Comparison of ENCODE assay signal across 11 mouse cellular contexts in genomic region chr8:72655522-72655912, GRCm38 (mm10). TPM values are rescaled to one million over a fixed set of nuclear protein-coding genes. Genes with fewer than 3 reads are reported as not detected.
DNase-seq lines count a peak whose midpoint lies in the region; ATAC-seq and TF ChIP-seq lines count a peak whose summit lies in the region.
"Had no signal": no experiment of that assay in that cellular context is flagged by ENCODE, and none has a peak within 500 bp of the region (broad histone marks: within the 10 kb centered on the region; RNA-seq: fewer than 3 reads in every experiment).

No protein-coding gene starts in this region.

- H3K9ac ChIP-seq in embryonic facial prominence, embryonic 14.5 days (ENCODE audit: low read depth, low read length) = no peak overlapping the region
- H3K9ac ChIP-seq in hindbrain, postnatal 0 days (replicated peaks; ENCODE audit: low read length) = no peak overlapping the region
- H3K9ac ChIP-seq in neural tube, embryonic 11.5 days (ENCODE audit: low read length) = peak overlapping the region; percentile 37; the same call in 1 of the 2 replicates
- no peak overlapping the region for H3K9ac ChIP-seq in intestine, embryonic 16.5 days (ENCODE audit: low read depth, low read length)
- H3K9ac ChIP-seq: heart, embryonic 12.5 days; liver, embryonic 14.5 days had no signal

- 67% methylated on average over 3 of the region's 3 CpGs for WGBS in embryonic facial prominence, embryonic 14.5 days
- 46% methylated on average over 3 of the region's 3 CpGs for WGBS in hindbrain, postnatal 0 days
- WGBS in neural tube, embryonic 11.5 days = 65% methylated on average over 3 of the region's 3 CpGs
- 67% methylated on average over 3 of the region's 3 CpGs for WGBS in intestine, embryonic 16.5 days

- DNase-seq in G1E (ENCODE audit: low spot score) = no peak
- no peak for DNase-seq in embryonic facial prominence, embryonic 14.5 days (ENCODE audit: low spot score)
- DNase-seq in hindbrain, postnatal 0 days (ENCODE audit: low spot score) = no peak
- peak; percentile 16 for DNase-seq in neural tube, embryonic 11.5 days (ENCODE audit: low spot score)
- no peak for DNase-seq in adrenal gland, adult 8-10 months

- H3K36me3 ChIP-seq in G1E (replicated peaks) = no peaks in the 10 kb centered on the region
- no peaks in the 10 kb centered on the region for H3K36me3 ChIP-seq in embryonic facial prominence, embryonic 14.5 days (ENCODE audit: control insufficient read depth, insufficient read depth, low read length)
- H3K36me3 ChIP-seq in hindbrain, postnatal 0 days (ENCODE audit: insufficient read depth, low read length) = no peaks in the 10 kb centered on the region
- no peaks in the 10 kb centered on the region for H3K36me3 ChIP-seq in neural tube, embryonic 11.5 days (ENCODE audit: control insufficient read depth, insufficient read depth, low read length)
- no peaks in the 10 kb centered on the region for H3K36me3 ChIP-seq in intestine, embryonic 16.5 days (ENCODE audit: control insufficient read depth, insufficient read depth, low read length)
- H3K36me3 ChIP-seq: heart, embryonic 12.5 days had no signal

- peak overlapping the region; percentile 16; the same call in 1 of the 2 replicates for H3K27ac ChIP-seq in embryonic facial prominence, embryonic 14.5 days (replicated peaks; ENCODE audit: low read depth, low read length)
- H3K27ac ChIP-seq in hindbrain, postnatal 0 days = peak overlapping the region; percentile 87
- peak overlapping the region; percentile 67; the same call in 1 of the 2 replicates for H3K27ac ChIP-seq in neural tube, embryonic 11.5 days (ENCODE audit: low read depth, low read length)
- H3K27ac ChIP-seq in intestine, embryonic 16.5 days (ENCODE audit: low read length) = no peak overlapping the region
- H3K27ac ChIP-seq: liver, embryonic 14.5 days had no signal

- no peaks in the 10 kb centered on the region for H3K27me3 ChIP-seq in G1E (ENCODE audit: insufficient read depth, low read length)
- no peaks in the 10 kb centered on the region for H3K27me3 ChIP-seq in embryonic facial prominence, embryonic 14.5 days (replicated peaks; ENCODE audit: control insufficient read depth, insufficient read depth, low read length)
- no peaks in the 10 kb centered on the region for H3K27me3 ChIP-seq in hindbrain, postnatal 0 days (ENCODE audit: insufficient read depth, low read length)
- no peaks in the 10 kb centered on the region for H3K27me3 ChIP-seq in neural tube, embryonic 11.5 days (ENCODE audit: control insufficient read depth, insufficient read depth, low read length)
- H3K27me3 ChIP-seq in intestine, embryonic 16.5 days (replicated peaks; ENCODE audit: control insufficient read depth, insufficient read depth, low read length) = no peaks in the 10 kb centered on the region
- H3K27me3 ChIP-seq: heart, embryonic 12.5 days; Patski had no signal

- no peak for ATAC-seq in G1E (ENCODE audit: extremely low read depth, insufficient number of reproducible peaks, low FRiP score, poor library complexity, severe bottlenecking)
- no peak; the same call in 1 of the 2 replicates for ATAC-seq in embryonic facial prominence, embryonic 14.5 days (ENCODE audit: low read depth)
- peak; percentile 60 for ATAC-seq in hindbrain, postnatal 0 days
- ATAC-seq in neural tube, embryonic 11.5 days (ENCODE audit: insufficient read depth, low FRiP score, low TSS enrichment) = peak; percentile 46
- ATAC-seq in intestine, embryonic 16.5 days = no peak
- no peak for ATAC-seq in activated CD4-positive, CD25-positive, alpha-beta regulatory T cell, adult 4 months

- peaks cover 51% of the 10 kb centered on the region for H3K4me1 ChIP-seq in G1E (ENCODE audit: insufficient read depth, low read depth, low read length)
- no peaks in the 10 kb centered on the region; the same call in 1 of the 2 replicates for H3K4me1 ChIP-seq in embryonic facial prominence, embryonic 14.5 days (ENCODE audit: control insufficient read depth, insufficient read depth, low read length)
- H3K4me1 ChIP-seq in hindbrain, postnatal 0 days (ENCODE audit: insufficient read depth, low read length) = peaks cover 9% of the 10 kb centered on the region; the same call in 1 of the 2 replicates
- H3K4me1 ChIP-seq in neural tube, embryonic 11.5 days (ENCODE audit: control insufficient read depth, insufficient read depth, low read length) = 0 out of 2 replicates have a peak, but pooled peaks cover 5% of the 10 kb centered on the region
- H3K4me1 ChIP-seq in intestine, embryonic 16.5 days (ENCODE audit: control insufficient read depth, insufficient read depth, low read length) = peaks cover 4% of the 10 kb centered on the region; the same call in 1 of the 2 replicates

- H3K4me3 ChIP-seq in G1E (ENCODE audit: low read depth, low read length) = peak overlapping the region; percentile 56; the same call in 1 of the 2 replicates
- no peak overlapping the region for H3K4me3 ChIP-seq in embryonic facial prominence, embryonic 14.5 days (ENCODE audit: low read depth, low read length)
- no peak overlapping the region for H3K4me3 ChIP-seq in hindbrain, postnatal 0 days (ENCODE audit: low read length)
- H3K4me3 ChIP-seq in neural tube, embryonic 11.5 days (ENCODE audit: low read depth, low read length) = no peak overlapping the region
- no peak overlapping the region for H3K4me3 ChIP-seq in intestine, embryonic 16.5 days (ENCODE audit: low read length)
- H3K4me3 ChIP-seq: heart, embryonic 12.5 days; myocyte had no signal

- no peak for TF ChIP-seq CTCF in G1E (IDR thresholded peaks at IDR 0.05; ENCODE audit: low read depth, low read length)
- TF ChIP-seq CTCF in hindbrain, postnatal 0 days (IDR thresholded peaks at IDR 0.05; ENCODE audit: low read depth) = no peak

- H3K9me3 ChIP-seq in G1E (replicated peaks) = no peaks in the 10 kb centered on the region
- no peaks in the 10 kb centered on the region for H3K9me3 ChIP-seq in embryonic facial prominence, embryonic 14.5 days (ENCODE audit: control insufficient read depth, low read length)
- H3K9me3 ChIP-seq in hindbrain, postnatal 0 days (ENCODE audit: low read length) = no peaks in the 10 kb centered on the region
- H3K9me3 ChIP-seq in neural tube, embryonic 11.5 days (ENCODE audit: control insufficient read depth, low read length) = no peaks in the 10 kb centered on the region
- no peaks in the 10 kb centered on the region for H3K9me3 ChIP-seq in intestine, embryonic 16.5 days (ENCODE audit: control insufficient read depth, low read length)
- H3K9me3 ChIP-seq: heart, embryonic 12.5 days had no signal

- H3K4me2 ChIP-seq in embryonic facial prominence, embryonic 14.5 days (ENCODE audit: low read depth, low read length) = no peak overlapping the region
- 0 out of 2 replicates have a peak overlapping the region, but pooled peaks have one; percentile 6 for H3K4me2 ChIP-seq in hindbrain, postnatal 0 days (ENCODE audit: low read depth, low read length)
- H3K4me2 ChIP-seq in neural tube, embryonic 11.5 days (ENCODE audit: low read depth) = no peak overlapping the region
- no peak overlapping the region for H3K4me2 ChIP-seq in intestine, embryonic 16.5 days (ENCODE audit: low read depth, low read length)

RNA-seq across cellular contexts. Expression of gene Nwd1, which starts 9.0 kb away (rescaled TPM):
- total RNA-seq in G1E (2014; fragmentation: Nextera tagmentation) (not detected in 2 replicates), G1E (2017) (0.06 and 0.16 TPM in 2 replicates)
- 0.05 TPM in 1 of 2 replicates, not detected in the other for polyA plus RNA-seq in G1E (2012)
- 0.17 and 0.29 TPM in 2 replicates for polyA plus RNA-seq in embryonic facial prominence, embryonic 14.5 days (2014; fragmentation: Nextera tagmentation; extraction: Ambion mirVana)
- 42.1 and 50.7 TPM in 2 replicates for total RNA-seq in hindbrain, postnatal 0 days (2014; rRNA removed)
- polyA plus RNA-seq in hindbrain, postnatal 0 days (2015; fragmentation: Nextera tagmentation; extraction: Ambion mirVana) = 2.9 and 3.1 TPM in 2 replicates
- 0.12 and 0.16 TPM in 2 replicates for polyA plus RNA-seq in neural tube, embryonic 11.5 days (2014; fragmentation: Nextera tagmentation; extraction: Ambion mirVana)
- polyA plus RNA-seq in intestine, embryonic 16.5 days (2015; fragmentation: Nextera tagmentation; extraction: Ambion mirVana) = 0.09 and 0.12 TPM in 2 replicates
- under 1 TPM; 0.24 to 0.73 (median 0.46) TPM for total RNA-seq in adrenal gland, adult 8-10 months (2022)
- polyA plus RNA-seq in activated CD4-positive, CD25-positive, alpha-beta regulatory T cell, adult 4 months (2017; shearing (Covaris generic)) = not detected

Comparison
In these comparisons a context has a peak if more than half of its experiments do, and no peak if none do; other contexts are left out.
1. ATAC-seq: peak in hindbrain, postnatal 0 days (single experiment) and neural tube, embryonic 11.5 days (single experiment); none in G1E (single experiment), embryonic facial prominence, embryonic 14.5 days (single experiment), intestine, embryonic 16.5 days (single experiment) and activated CD4-positive, CD25-positive, alpha-beta regulatory T cell, adult 4 months (single experiment).